Mouse (Mus musculus): ENCODE data around the gene Ribc2.

The Ribc2 gene

GRCm38 (mm10) chr15:85179528-85180180 is 47.8 kb downstream of the Ribc2 start:
- no peak for DNase-seq (ENCODE audit: low spot score)

- no peak for DNase-seq (ENCODE audit: low spot score)
Observed at GRCm38 (mm10) chr15:85180368-85180767, 48.5 kb downstream of the Ribc2 start.

GRCm38 (mm10) chr15:85182063-85182462 is 50.2 kb downstream of the Ribc2 start:
- no peak for DNase-seq (ENCODE audit: low spot score)

- DNase-seq (ENCODE audit: low spot score) = no peak
Observed at GRCm38 (mm10) chr15:85186916-85187315, 55.0 kb downstream of the Ribc2 start.

- DNase-seq (ENCODE audit: low spot score) = no peak
Observed at GRCm38 (mm10) chr15:85188167-85188778, 56.4 kb downstream of the Ribc2 start.

All from urinary bladder, postnatal 25 days (tissue).